Mouse (Mus musculus): ENCODE results near the gene Dnajc15. TPM values are rescaled to one million over a fixed set of nuclear protein-coding genes. Genes with fewer than 3 reads are reported as not detected.
A peak's percentile ranks its signal among the peaks of the same experiment; 100 is the strongest.

Gene Dnajc15
- total RNA-seq, 2 experiments from 2014 or later: 231 to 253 TPM

GRCm38 (mm10) chr14:77864510-77864909, 10.4 kb downstream of the Dnajc15 start:
- intact Hi-C loops (cut with DNase I): no loop called here
- DNase-seq: no peak

DNA sequence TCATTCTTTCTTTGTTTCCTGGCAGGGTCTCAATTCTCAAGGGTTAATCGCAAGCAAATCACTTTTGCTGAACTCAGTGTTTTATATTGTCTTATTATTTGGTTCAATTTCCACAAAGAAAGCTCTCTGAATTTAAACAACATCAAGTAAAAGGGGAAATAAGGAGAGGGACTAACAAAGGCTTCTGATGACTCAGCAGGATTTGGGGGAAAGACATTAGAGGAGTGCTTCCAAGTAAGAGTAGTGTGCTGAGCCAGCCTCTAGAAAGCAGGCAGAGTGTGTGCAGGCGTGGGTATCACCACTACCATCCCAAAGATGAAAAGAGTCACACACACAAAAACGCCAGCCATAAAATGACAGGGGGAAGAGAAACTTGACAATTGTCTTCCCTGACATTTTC, 10.9 kb downstream of the Dnajc15 start:
- intact Hi-C loops (cut with DNase I): no loop called here
- no peak for DNase-seq

DNA sequence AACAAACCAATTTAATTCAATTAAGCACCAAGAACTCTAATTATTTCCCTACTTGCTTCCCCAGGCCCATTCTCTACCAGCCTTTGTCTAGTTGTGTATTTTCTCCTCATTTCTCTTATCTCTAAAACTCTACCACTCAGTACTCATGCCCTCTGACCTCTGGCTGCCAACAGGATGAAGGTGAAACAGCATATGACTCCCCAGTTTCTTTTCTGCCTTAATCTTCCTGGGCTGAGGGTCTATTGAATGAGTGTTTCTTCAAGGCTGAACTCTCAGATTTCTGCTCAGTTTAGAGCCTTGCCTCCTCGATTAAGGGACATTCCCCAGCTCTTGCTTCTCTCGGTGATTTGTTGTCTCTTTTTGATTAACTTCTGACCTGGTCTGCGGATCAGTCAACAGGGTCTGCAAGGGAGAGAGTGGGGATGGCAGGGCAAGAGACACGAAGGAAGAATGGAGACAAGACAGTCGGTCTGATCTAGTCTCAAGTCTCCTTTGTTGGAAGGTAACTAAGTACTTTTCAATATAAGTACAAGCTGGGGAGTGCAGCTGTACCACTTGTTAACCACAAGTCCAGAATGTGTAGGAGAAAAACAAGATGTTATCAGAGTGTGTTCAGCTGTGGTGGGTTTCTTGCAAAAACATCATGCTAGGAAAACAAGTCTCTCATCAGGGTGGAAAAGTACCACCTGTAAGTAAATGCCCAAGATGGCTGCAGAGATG, 13.9 kb downstream of the Dnajc15 start:
- no peak for DNase-seq
- intact Hi-C loops (cut with DNase I): no loop called here

DNA sequence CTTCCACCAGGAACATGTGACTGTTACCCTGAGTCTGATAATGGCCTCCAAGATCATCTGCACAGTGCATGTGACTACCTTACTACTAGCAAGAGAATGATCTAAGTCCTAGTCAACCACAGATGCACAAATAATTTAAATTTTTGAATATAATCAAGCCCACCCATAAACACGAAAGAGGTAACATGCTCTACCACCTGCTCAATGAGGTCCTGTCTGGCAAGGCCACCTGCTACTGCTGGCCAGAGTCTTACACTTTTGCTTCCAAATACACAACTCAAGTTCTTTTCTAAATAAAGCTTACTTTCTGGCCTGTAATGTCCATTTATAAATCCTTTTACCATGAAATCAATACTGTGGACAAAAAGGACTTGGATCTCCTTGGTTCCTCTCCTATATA, 15.0 kb downstream of the Dnajc15 start:
- intact Hi-C loops (cut with DNase I): no loop called here
- no peak for DNase-seq

GRCm38 (mm10) chr14:77853951-77854350, 21.0 kb downstream of the Dnajc15 start:
- intact Hi-C loops (cut with DNase I): no loop called here
- DNase-seq: no peak

DNA sequence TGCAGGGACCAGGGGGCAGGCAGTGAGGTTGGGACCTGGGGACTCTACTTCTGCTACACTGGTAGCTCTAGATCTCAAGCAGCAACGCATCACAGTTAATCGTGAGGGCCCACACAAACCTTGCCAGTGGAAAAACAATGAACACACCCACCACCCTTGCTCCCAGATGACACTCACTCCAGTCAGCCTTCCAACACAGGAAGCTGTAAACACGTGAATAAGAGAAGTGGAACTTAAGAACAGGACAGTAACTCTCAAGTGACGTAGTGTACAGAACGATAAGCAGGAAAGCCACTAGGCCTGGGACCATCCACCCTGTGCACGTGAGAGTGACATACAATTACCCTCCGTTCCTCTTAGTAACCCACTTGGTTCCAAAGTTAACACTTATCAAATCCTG, 25.1 kb downstream of the Dnajc15 start:
- intact Hi-C loops (cut with DNase I): no loop called here
- no peak for DNase-seq

- intact Hi-C loops (cut with DNase I): no loop called here
- no peak for DNase-seq
Observed at GRCm38 (mm10) chr14:77848349-77848748, 26.6 kb downstream of the Dnajc15 start.

DNA sequence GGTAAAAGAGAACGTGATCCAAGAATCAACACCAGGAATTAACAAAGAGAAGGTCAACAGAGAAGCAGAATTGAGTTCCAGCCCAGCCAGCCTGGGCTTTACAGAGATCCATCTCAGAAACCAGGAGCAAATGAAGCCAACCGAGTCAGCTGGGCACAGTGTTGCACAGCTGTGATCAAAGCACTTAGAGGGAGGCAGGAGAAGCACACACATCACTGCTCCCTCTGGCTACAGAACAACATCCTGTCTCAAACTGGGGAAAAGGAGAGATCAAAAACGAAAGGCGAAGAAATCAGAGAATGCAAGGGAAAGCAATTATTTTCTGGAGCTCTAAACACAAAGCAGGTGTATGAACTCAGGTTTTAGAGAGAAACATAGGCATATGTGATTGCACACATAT, 28.7 kb downstream of the Dnajc15 start:
- DNase-seq: no peak
- intact Hi-C loops (cut with DNase I): no loop called here

DNA sequence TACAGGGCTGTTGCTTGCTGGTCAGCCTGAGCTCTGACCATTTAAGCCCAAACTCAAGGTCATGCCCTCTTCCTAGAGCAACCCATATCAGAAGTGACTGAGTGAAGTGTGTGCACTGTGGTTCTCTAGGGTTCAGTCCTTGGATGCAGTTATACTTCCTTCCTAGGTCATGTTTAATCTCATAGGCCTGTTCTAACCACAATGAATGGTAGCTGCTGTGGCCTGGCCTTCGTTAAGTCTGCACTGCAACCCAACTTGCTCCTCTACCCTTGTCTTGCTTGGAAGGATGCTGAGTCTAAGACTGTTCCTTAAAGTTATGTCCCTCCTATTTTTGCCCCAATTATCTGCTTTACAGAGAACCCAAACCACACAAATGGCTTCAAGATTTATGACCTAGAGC, 29.4 kb downstream of the Dnajc15 start:
- no peak for DNase-seq
- intact Hi-C loops (cut with DNase I): no loop called here

DNA sequence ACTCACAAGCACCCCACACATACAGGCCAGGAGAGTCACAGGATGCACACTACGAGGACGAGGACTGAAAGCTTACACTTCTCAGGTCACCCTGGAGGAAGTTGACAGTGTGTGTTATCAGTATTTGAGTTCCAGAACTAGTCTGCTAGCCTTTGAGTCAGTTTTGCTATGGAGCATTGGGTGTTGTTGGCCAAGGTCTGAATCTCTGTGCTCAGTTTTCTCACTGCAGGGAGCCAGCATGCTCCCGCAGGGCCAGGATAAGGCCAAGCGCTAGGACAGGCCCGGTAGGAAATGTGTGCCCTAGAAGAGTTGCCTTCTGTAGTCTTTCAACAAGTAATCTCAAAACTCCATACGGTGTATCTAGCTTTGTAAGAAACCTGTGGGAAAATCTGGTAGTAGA, 34.4 kb downstream of the Dnajc15 start:
- no peak for DNase-seq
- intact Hi-C loops (cut with DNase I): loop anchor here (5.0 kb wide), 1 partner anchor 698 kb away; no protein-coding TSS in a partner anchor

DNA sequence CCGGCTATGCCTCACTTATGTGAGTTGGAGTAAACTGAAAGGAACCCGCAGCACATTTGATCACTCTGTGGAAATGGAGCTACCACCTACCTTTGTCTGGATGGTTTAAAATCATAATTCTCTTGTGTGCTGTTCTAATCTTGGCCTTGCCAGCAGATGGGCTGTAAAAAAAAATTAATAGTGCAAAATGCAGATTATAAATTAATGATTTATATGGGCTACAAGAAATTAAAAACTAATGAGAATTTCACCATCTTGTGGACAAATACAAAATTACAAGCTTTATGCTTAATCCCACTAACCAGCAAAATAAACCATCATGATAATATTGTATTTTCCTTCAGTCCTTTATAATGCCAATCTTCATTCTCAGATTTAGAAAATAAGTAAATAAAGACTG, 34.8 kb downstream of the Dnajc15 start:
- no peak for DNase-seq
- intact Hi-C loops (cut with DNase I): loop anchor here (5.0 kb wide), 1 partner anchor 698 kb away; no protein-coding TSS in a partner anchor

DNA sequence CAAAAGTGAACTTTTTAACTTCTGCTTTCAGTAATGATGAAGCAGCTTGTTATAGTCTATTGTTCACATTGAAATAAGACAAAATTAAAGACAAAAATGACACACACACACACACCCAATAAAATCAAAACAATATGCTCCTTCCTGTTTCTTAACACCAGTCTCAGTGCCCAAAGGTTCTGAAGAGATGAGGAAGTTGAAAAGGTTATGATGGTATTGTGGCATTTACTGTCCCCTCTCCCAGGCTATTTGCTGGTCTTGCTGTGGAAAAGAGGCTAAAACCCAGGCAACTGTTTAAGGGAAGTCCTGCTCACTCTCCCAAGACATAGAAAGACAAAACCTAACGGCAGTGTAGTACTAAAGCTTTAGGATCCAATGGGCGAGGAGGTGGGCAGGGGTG, 38.1 kb downstream of the Dnajc15 start:
- no peak for DNase-seq
- intact Hi-C loops (cut with DNase I): loop anchor here (5.0 kb wide), 1 partner anchor 784 kb away; no protein-coding TSS in a partner anchor

GRCm38 (mm10) chr14:77832359-77832758, 42.6 kb downstream of the Dnajc15 start:
- no peak for DNase-seq
- intact Hi-C loops (cut with DNase I): no loop called here

- intact Hi-C loops (cut with DNase I): no loop called here
- DNase-seq: no peak
Observed at GRCm38 (mm10) chr14:77831936-77832335, 43.0 kb downstream of the Dnajc15 start.

GRCm38 (mm10) chr14:77829673-77830072, 45.3 kb downstream of the Dnajc15 start:
- intact Hi-C loops (cut with DNase I): no loop called here

GRCm38 (mm10) chr14:77825891-77826290, 49.0 kb downstream of the Dnajc15 start:
- intact Hi-C loops (cut with DNase I): no loop called here
- no peak for DNase-seq

More at GRCm38 (mm10) chr14:77829673-77830072, 45.3 kb downstream of the Dnajc15 start:
- no peak for DNase-seq

- intact Hi-C loops (cut with DNase I): no loop called here
- no peak for DNase-seq
Observed at GRCm38 (mm10) chr14:77825121-77825520, 49.8 kb downstream of the Dnajc15 start.

GRCm38 (mm10) chr14:77819841-77820240, 55.1 kb downstream of the Dnajc15 start:
- intact Hi-C loops (cut with DNase I): no loop called here
- DNase-seq: no peak

DNA sequence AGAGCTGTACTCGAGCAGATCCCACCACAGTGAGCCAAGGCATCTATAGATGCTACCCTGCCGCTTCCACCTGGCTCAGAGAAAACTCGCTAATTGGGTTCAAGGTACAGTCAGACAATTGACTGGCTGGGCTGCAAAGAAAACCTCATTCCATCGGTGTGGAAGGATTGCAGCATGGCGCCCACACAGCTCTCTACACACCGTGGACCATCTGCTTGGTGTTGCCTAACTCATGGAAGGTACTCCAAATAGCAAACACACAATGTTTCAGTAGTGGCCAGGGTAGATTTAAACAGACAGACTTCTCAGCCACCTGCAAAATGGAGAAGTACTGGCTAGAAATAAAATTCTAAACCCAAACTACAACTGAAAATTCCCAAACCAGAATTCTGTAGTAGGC, 57.4 kb downstream of the Dnajc15 start:
- intact Hi-C loops (cut with DNase I): no loop called here
- no peak for DNase-seq

- DNase-seq: peak; percentile 52 to 63
- intact Hi-C loops (cut with DNase I): no loop called here
Observed at GRCm38 (mm10) chr14:77814935-77815334, 60.0 kb downstream of the Dnajc15 start.

DNA sequence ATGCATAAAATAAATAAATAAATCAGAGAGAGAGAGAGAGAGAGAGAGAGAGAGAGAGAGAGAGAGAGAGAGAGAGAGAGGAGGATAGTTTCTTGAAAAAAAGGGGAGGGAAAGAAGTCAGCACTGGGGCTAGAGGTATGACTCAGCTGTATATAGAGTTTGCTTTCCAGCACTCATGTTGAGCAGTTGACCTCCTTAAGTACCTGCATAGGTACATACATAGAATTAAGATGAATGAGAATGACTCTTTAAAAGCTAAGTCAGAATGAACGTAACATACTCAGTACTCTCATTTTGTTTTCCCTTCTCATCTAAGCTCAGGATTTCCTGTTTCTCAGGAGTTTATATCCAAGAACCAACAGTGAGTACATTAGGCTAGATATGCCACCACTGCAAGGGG, 62.0 kb downstream of the Dnajc15 start:
- intact Hi-C loops (cut with DNase I): no loop called here

DNA sequence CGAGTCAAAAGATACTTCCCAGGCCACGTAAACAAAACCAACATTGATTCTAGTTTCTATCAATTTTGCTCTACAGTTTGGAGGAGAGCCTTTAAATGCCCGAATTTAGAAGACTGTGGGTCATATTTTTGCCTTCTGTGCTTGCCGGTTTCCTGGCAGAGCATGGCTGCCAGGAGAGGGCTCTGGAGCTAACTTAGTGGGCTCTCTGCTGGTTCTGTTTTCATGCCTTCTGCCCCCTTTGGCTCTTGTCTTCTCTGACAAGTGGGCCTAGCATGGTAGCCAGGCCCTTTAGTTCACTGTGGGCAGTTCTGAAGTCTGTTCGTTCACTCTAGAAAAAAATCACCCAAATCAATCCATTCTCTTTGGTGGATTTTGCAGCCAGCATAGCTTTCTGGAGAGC, 63.5 kb downstream of the Dnajc15 start:
- no peak for DNase-seq
- intact Hi-C loops (cut with DNase I): no loop called here

More for the DNA sequence above, 62.0 kb downstream of the Dnajc15 start:
- DNase-seq: no peak

GRCm38 (mm10) chr14:77807836-77808235, 67.1 kb downstream of the Dnajc15 start:
- intact Hi-C loops (cut with DNase I): no loop called here
- DNase-seq: no peak

All from heart, postnatal 14 days (tissue).